Mouse (Mus musculus) erythroid progenitor cell, adult 5-6 weeks (primary cell): ENCODE data around the gene Nlgn3. TPM values are rescaled to one million over a fixed set of nuclear protein-coding genes. Genes with fewer than 3 reads are reported as not detected.
A peak's percentile ranks its signal among the peaks of the same experiment; 100 is the strongest.

ENCODE experiments used
- ATAC-seq: replicated peaks from 2 replicates; pipeline ENCODE4 v1.8.0; 2016; ENCODE audit warnings: moderate number of reproducible peaks, mild to moderate bottlenecking, moderate TSS enrichment, inconsistent platforms; ENCODE audit not compliant: poor library complexity, low FRiP score, severe bottlenecking
- total RNA-seq, 2 experiments: library from RNA; stranded (forward) in 1 of 2; stranded (reverse) in 1 of 2; fragments of 150-400 nt in 1 of 2; fragments of 186-747, 209-891 nt in 1 of 2; gene quantifications; 2 replicates each; pipeline versions ENCODE4 v1.2.3 to v1.2.4; 2015 to 2017; ENCODE audit warnings: low replicate concordance in 2 of 2

Nlgn3 gene
- total RNA-seq (2015; ENCODE audit: low replicate concordance) (not detected in 2 replicates), total RNA-seq (2017; ENCODE audit: low replicate concordance) (0.26 and 1.5 TPM in 2 replicates)

DNA sequence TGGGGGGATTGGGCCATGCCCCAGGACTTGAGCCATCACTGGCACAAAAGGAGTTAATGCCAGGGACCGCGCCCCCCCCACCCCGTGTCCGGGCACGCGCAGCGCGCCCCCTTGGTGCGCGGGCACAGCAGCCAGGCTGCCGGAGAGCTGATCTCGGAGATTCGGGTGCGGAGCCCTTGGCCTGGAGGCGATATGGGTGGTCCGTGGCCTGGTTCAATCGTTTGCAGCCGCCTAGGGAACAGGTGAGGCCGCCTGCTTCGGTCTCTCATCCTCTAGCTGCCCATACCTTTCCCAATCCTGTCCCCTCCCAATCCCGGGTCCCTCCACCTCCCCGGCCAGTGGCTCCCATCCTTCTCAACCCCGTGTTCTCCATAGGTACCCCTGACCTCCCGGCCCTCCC lies at the start of gene Nlgn3:
Gene Nlgn3, plus strand, starts transcription at position 114 of the 400 bp plus-strand sequence.
- ATAC-seq, result no peak

DNA sequence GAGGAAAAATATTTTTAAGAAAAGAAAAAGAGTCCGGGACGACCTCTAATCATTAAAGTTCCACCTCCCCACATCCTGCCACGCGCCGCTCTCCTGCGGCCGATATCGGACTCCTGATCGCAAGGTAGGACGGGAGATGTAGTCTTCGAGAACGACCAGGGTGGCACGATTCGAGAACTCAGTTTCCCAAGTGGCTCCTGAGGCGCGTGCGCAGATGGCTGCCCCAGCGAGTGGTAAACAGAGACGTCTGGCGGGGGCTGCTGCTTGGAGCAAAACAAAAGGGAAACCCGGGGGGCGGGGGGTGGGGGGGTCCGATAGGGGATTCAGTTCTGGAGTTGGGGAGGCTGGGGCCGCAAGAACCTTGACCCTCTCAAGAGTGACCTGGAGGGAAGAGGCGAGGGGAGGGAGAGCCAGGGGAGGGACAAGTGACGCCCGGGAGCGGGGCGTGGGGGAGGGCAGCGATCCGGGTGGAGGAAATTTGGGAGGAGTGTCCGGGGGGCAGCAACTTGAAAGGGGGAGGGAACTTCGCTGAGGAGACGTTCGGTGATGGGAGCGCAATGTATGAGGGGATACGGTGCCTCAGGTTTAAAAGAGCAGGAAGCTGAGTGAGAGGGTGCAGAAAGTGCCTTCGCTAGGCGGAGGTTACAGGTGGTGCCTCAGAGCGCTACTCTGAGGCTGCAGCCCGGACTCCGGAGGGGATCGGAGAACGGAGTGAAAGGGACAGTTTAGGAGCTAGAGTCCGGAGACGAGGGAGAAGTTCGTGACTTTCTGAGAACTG lies 44.8 kb upstream of the Nlgn3 start, which contains the start of gene Foxo4:
Gene Foxo4, plus strand, starts transcription at position 577 of the 778 bp plus-strand sequence.
- peak; percentile 96 for ATAC-seq

DNA sequence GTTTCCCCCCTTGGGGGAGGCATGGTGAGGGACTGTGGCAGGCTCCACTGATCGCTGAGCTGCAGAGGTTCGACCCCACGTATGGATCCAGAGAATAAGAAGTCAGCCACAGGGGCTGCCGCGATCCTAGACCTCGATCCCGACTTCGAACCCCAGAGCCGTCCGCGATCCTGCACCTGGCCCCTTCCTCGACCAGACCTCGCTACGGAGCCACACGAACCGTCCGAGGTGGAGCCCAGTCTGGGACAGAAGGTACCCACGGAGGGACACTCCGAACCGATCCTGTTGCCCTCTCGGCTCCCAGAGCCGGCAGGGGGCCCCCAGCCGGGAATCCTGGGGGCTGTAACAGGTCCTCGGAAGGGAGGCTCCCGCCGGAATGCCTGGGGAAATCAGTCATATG lies 44.2 kb upstream of the Nlgn3 start:
- ATAC-seq, result no peak; the same call in 1 of the 2 replicates

DNA sequence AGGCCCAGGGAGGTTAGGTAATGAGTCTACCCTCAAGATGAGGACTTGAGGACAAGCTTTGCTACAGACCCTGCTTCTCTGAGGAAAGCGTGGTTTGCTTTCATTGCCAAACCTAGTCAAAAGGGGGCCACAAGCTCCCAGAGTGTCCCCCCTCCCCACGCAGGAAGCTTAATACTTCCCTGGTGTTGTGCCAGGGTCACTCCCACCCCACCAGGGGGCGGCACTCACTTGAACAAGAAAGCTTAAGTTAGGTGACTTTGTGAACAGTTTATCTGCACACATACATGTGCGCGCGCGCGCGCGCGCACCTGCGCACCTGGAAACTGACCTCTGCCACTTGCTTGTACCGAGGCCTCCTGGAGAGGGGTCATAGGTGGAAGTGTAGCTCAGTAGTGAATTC lies 42.4 kb upstream of the Nlgn3 start:
- ATAC-seq, result no peak

DNA sequence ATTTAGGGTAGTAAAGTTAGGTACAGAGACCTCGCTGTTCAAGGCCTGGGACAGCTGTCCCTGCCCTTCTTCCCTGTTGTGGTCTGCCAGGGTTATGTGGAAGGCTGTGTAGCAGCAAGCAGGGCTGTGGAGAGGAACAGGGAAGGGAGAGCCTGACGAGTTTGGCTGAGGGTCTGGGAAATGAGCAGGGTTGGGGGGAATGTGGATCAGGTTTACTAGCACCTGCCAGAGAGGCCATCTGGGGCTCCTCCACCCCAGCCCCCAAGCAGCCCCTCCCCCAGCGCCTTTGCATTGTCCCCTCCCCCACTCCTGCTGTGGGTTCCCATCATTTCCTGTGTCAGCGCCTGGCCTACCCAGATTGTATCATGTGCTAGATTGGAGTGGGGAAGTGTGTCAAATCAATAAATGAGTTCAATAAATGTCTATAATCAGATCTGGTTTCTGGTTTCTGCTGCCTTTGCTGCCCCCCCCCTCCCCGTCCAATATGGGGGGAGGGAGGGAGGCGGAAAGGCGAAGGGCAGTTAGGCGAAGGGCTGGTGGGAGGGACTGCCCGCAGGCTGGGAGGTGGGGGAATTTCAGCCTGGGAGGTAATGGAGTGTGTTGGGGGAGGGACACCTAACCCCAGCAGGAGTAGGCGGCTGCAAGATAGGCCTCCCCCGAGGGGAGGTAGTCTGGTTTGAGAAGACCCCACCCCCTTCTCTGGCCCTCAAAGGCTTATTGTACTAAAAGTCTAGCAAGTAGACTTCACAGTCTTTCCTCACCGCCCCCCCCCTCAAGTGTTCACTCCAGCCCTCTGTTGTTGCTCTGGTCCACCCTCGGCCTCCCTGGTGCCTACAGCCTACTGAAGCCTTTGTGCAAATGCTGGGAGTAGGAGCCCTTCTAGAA lies 38.3 kb upstream of the Nlgn3 start:
- ATAC-seq, result no peak

DNA sequence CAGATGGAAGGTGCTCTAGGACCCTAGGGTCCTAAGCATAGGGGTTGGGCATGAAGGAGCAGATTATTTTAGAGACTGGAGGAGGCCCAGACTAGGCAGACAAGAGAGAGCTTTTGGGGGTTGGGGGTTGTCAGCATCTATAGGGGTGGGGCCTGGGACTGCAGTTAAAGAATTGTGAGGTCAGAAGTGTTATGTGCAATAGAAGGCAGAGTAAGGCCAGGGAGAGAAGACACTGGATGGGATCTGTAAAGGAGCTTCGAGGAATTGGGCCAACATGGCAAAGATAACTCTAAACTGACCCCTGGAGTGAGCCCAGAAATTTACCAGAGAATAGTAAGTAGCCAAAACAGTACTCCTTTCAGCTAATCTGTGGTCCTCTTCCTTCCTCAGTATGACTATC lies 35.1 kb upstream of the Nlgn3 start, which contains the start of gene Gm614:
Gene Gm614, minus strand, starts transcription at position 101 of the 400 bp plus-strand sequence.
- ATAC-seq, result no peak

DNA sequence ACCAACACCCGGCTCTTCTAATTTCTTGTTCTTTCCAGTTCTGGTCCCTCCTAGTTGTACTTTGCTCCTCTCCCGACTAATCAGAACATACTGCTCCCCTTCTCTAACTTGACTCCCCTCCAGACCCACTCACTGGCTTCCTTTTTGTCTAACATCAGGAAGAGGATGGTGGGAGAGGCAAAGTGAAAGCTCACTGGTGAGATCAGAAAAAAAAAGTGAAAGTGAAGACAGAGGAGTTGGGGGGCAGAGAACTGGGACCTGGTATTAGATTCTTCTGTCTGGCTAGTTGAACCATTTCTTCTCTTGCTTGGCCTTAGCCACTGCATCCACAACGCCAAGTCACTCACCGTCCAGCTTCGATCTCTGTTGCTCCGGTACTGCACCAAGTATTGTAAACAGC lies 32.3 kb upstream of the Nlgn3 start:
- no peak for ATAC-seq

DNA sequence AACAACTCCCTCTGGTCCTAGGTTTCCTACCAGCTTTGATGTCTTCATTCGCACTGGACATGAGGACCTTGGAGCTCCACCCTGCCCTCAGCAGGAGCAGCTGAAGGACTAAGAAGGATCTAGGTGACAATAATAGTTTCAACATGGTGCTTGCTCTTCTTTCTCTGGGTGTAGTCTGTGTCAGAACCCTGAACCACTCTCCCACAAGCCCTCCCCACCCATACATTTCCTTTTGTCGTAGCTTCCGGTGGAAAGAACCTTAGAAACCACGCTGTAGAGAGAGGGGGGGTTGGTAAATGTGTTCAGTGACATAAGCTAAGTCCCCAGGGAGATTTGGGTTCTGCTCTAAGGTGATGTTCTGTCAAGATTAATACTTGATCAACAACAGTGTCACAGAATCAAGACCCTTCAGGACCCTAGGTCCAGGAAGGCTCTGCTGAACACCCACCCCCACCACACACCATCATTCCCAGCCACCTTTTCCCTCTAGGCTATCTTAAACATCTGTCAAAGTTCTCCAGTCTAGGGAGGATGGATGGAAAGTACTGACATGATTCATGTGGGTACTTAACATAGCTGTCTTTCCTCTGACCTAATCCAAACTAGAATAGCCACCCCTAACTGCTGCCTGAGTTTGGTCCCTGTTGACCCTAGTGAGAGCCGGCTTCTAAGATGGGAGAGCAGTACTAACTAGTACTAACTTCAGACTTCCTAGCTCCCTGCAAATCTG lies 30.8 kb upstream of the Nlgn3 start, which contains the start of gene Il2rg:
Gene Il2rg, minus strand, starts transcription at position 231 of the 730 bp plus-strand sequence.
- ATAC-seq, result no peak

DNA sequence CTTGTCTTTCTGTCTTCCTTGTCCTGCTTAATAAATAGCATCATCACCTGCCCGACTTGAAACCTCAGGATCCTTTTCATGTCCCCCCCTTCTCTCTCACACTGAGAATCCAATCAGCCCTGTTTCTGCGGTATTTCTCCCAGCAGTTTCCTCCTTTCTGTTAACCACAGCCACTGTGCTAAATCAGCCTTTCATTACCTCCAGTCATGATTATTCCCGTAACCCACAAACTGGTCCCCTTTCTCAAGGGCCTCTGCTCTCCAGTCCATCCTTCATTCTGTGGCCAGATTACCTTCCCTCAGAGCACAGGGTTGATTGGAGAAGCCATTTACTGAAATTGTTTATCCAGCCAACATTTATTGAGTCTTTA lies 30.2 kb upstream of the Nlgn3 start, which contains the start of gene Gm20489:
Gene Gm20489, minus strand, starts transcription at position 269 of the 370 bp plus-strand sequence.
- no peak for ATAC-seq

DNA sequence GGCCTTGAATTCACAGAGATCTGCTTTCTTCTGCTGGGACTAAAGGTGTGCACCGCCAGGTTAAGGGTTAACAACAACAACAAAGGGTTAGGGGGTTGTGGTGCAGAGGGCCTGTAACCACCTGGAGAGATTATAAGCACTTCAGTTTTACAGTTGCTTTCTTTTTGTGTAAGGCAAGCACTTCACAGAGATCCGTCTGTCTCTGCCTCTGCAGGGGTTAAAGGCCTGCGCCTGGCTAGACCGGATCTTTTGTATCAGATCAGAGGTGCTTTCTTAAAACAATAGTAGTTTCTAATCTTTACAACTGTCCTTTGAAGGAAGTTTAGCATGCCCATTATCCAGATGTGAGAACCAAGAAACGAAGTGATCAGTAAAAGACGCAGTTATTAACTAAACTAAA lies 25.6 kb upstream of the Nlgn3 start:
- no peak for ATAC-seq

DNA sequence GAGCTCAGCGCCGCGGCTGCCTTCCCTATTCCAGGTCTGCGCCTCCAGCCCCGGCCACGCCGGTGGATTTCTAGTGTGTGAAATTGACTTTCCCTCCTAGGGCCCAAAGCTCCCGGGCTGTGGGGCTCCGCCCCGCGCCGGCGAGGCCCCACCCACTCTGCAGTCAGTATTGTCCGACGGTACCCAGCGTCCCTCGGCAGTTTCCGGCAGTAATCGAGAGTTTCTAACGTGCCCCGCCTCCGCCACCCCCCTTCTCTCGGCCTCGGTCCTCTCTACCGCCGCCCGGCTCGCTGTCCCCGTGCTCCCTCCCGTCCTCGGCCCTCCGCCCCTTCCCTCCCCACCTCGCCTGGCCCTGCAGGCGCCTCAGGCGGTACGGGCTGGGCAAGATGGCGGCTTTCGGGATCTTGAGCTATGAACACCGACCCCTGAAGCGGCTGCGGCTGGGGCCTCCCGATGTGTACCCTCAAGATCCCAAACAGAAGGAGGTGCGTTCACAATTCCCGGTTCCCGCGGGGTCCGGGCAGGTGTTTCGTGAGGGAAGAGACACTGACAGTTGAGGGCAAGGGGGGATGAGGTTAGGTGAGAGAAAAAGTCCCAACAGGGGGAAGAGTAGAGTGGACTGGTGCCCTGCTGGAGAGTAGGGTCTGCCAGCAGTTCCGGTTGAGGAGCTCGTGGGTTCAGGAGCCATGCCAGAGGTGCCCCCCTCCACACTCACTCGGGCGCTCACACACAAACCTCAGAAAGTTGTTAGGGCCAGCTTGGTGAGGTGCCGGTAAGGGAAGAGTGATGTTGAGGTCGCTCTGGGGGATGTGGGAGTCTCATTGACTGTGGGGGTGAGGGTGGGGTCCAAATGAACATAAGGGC lies 24.9 kb upstream of the Nlgn3 start, which contains the start of gene Med12:
Gene Med12, plus strand, starts transcription at position 156 of the 864 bp plus-strand sequence.
- peak; percentile 99 for ATAC-seq

DNA sequence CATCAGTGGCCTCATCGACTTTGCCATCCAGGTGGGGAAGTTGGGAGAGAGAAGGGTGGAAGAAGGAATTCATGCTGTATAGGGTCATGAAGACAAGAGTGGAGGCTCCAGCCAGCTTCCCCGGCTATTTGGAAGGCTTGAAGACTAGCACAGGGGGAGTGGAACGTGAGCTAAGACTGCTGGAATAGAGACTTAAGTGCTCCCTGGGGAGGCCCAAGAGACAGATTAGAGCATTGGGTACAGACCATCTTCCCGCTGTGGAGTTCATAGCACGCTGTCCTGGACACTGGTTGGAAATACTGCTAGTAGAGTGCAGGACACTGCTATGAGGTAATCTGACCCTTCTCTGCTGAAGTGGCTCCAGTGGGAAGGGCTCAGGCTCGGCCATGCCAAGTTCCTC lies 16.2 kb upstream of the Nlgn3 start:
- ATAC-seq, result no peak

DNA sequence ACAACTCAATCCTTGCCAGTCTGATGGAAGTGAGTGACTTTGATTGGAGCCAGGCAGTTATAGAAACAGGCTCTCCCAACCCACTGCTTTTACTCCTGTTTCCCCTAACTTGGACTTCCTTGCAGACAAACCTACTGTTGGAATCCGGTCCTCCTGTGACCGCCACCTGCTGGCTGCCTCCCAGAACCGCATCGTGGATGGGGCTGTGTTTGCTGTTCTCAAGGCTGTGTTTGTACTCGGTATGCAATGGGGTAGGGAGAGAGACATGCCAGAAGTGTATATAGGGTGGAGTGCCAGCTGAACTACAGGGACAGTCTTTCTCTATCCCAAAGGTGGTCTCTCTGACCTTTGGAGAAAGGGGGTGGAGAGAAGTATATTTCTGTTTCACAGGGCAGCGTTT lies 13.4 kb upstream of the Nlgn3 start:
- peak; percentile 68 for ATAC-seq

DNA sequence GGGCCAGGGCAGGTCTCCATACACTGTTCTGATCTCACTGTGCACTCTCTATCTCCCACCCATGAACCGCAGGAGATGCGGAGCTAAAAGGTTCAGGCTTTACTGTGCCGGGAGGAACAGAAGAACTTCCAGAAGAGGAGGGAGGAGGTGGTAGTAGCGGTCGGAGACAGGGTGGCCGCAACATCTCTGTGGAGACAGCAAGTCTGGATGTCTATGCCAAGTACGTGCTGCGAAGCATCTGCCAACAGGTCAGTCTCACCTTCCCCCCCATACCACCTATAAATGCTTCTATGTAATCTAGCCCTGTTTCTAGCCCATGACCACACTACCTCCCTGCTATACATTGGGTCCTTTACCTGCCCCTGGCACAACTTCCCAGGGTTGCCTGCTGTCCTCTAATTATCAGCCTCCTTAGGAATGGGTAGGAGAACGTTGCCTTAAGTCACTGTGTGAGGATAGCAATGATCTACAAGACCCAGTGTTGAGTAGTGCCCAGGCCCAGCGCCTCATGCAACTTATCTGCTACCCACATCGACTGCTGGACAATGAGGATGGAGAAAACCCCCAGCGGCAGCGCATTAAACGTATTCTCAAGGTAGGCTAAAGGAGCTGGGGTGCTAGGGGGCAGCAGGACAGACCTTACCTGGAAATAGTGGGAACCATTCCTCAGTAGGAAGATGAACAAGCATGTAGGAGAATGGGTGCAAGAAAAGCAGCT lies 12.9 kb upstream of the Nlgn3 start:
- ATAC-seq, result no peak

DNA sequence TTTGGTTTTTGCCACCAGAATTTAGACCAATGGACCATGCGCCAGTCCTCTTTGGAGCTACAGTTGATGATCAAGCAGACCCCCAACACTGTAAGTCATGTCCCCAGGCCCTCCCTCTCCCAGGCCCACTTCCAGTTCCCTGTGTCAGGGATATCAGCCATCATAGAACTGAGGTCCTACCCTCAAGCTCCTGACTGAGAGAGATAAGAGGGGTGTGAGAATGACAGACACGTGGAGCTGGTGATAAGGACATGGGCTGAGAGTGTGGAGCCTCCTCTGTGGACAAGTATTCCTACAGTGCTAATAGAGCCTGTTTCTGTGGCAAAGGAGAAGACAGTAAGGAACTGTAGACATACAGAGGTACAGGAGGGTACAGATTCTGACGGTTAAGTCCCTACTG lies 11.4 kb upstream of the Nlgn3 start:
- peak; percentile 85 for ATAC-seq

DNA sequence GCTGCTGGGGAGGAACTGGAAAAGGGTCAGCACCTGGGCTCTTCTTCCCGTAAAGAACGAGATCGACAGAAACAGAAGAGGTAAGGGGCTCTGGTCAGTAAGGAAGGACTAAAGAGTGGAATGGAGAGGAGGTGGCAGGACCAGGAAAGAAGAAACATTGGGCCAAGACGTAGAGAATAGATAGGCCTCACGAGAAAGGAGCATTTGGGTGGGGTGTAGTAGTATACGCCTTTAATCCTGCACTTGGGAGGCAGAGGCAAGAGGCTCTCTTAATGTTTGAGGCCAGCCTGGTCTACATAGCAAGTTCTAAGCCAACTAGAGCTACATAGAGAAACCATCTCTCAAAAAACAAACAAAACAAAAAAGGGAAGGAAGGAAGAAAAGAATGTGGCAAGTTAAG lies 10.5 kb upstream of the Nlgn3 start:
- ATAC-seq, result peak; percentile 53

DNA sequence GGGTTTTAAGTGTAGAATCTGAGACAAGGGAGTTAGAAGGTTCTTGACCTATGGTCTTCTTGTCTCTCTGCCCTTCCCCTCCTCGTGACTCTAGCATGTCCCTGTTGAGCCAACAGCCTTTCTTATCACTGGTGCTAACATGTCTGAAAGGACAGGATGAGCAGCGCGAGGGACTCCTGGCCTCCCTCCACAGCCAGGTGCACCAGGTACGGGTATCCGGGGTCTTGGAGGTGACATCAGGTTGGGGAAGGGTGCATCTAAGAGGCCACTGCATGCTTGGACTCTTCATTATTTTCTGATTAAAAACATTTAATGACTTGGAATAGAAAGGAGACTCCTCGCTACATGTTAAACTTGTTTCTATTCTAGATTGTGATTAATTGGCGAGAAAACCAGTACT lies 9.9 kb upstream of the Nlgn3 start:
- no peak for ATAC-seq

DNA sequence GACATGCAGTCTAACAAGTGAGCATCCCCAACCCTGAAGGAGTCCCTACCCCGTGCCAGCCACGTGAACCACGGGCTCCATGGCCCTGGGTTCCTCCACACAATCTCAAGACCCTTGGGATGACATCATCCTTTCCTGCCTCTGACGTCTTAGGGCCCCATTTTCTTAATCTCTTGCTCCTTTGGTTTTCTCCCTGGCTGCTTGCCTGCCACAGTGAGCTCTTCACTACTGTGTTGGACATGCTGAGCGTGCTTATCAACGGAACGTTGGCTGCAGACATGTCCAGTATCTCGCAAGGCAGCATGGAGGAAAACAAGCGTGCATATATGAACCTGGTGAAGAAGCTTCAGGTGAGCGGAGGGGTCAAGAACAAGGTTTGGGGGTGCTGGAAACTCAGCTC lies 8.9 kb upstream of the Nlgn3 start:
- ATAC-seq, result peak; percentile 55
